Mouse (Mus musculus) liver, adult 2 months (tissue): ENCODE measurements around the gene Anxa6. TPM values are rescaled to one million over a fixed set of nuclear protein-coding genes. Genes with fewer than 3 reads are reported as not detected.

Experiments used
- DNase-seq: peaks from one replicate; pipeline ENCODE4 v3.0.0-alpha.2; 2011; ENCODE audit warnings: low read depth, low spot score; ENCODE audit errors: extremely low read depth
- H3K27ac ChIP-seq: fragments of 200-500 bp; replicated peaks from 2 replicates; pipeline ENCODE4 v1.5.1; 2012; ENCODE audit warnings: low read depth, mild to moderate bottlenecking, control low read depth, inconsistent platforms, low read length; ENCODE audit not compliant: insufficient read depth
- H3K27me3 ChIP-seq: fragments of 200-500 bp; 2 replicates; pipeline ENCODE4 v1.6.1; 2012; ENCODE audit warnings: mild to moderate bottlenecking, moderate library complexity, low read length, inconsistent platforms; ENCODE audit not compliant: control insufficient read depth, insufficient read depth
- H3K36me3 ChIP-seq: fragments of 200-500 bp; 2 replicates; pipeline ENCODE4 v1.6.1; 2012; ENCODE audit warnings: low read length, inconsistent platforms; ENCODE audit not compliant: control insufficient read depth, insufficient read depth
- H3K4me1 ChIP-seq: fragments of 200-500 bp; 2 replicates; pipeline ENCODE4 v1.6.1; 2011; ENCODE audit warnings: low read length; ENCODE audit not compliant: control insufficient read depth, insufficient read depth
- H3K4me3 ChIP-seq: fragments of 200-500 bp; 2 replicates; pipeline ENCODE4 v1.5.1; 2011; ENCODE audit warnings: low read depth, mild to moderate bottlenecking, control low read depth, low read length, moderate library complexity; ENCODE audit not compliant: insufficient read depth
- H3K79me2 ChIP-seq: fragments of 200-500 bp; 2 replicates; pipeline ENCODE4 v1.6.1; 2012; ENCODE audit warnings: inconsistent platforms, mild to moderate bottlenecking, low read length, moderate library complexity; ENCODE audit not compliant: control insufficient read depth, insufficient read depth
- H3K9ac ChIP-seq: fragments of 200-500 bp; 2 replicates; pipeline ENCODE4 v1.6.1; 2012; ENCODE audit warnings: low read depth, mild to moderate bottlenecking, control low read depth, inconsistent platforms, low read length
- CTCF ChIP-seq: fragments of 200-500 bp; IDR thresholded peaks from 2 replicates; pipeline ENCODE4 v1.5.1; 2011; ENCODE audit warnings: low read depth, low read length, control low read depth
- POLR2A ChIP-seq: fragments of 200-500 bp; IDR thresholded peaks from 2 replicates; pipeline ENCODE4 v1.6.1; 2011; ENCODE audit warnings: low read length, control low read depth; ENCODE audit not compliant: insufficient read depth; ENCODE audit errors: extremely low read depth
- WGBS: fragments of 180-500 bp; shearing (Covaris S2); methylation state at CpG from one replicate; pipeline ENCODE4 v1.1.7; 2018; 5-methylcytosine and 5-hydroxymethylcytosine counted together
- polyA plus RNA-seq: library from polyadenylated mRNA; depleted of rRNA; stranded (reverse); fragments of >200 nt; gene quantifications from 2 replicates; pipeline ENCODE4 v1.2.3, GENCODE M21; 2012
- total RNA-seq: library from RNA; depleted of rRNA; stranded (reverse); fragments of >200 nt; gene quantifications from 2 replicates; pipeline ENCODE4 v1.2.3, GENCODE M21; 2014

Gene Anxa6
- total and polyA plus RNA-seq, 2 experiments = 91.3 to 111 TPM

- H3K4me1 ChIP-seq = peaks cover 13% of the 10 kb centered on the region
- WGBS = 34% methylated on average over 9 of the region's 9 CpGs
- TF ChIP-seq CTCF = no peak
- TF ChIP-seq POLR2A = no peak
- no peaks in the 10 kb centered on the region for H3K79me2 ChIP-seq
- H3K9ac ChIP-seq = no peak overlapping the region
- no peaks in the 10 kb centered on the region for H3K27me3 ChIP-seq
- no peak overlapping the region for H3K27ac ChIP-seq
- no peak overlapping the region for H3K4me3 ChIP-seq
- H3K36me3 ChIP-seq = peaks cover 13% of the 10 kb centered on the region; the same call in 1 of the 2 replicates
- peak; percentile 81 for DNase-seq
These were observed 17.4 kb downstream of the Anxa6 start for GRCm38 (mm10) chr11:55015831-55016241.

DNA sequence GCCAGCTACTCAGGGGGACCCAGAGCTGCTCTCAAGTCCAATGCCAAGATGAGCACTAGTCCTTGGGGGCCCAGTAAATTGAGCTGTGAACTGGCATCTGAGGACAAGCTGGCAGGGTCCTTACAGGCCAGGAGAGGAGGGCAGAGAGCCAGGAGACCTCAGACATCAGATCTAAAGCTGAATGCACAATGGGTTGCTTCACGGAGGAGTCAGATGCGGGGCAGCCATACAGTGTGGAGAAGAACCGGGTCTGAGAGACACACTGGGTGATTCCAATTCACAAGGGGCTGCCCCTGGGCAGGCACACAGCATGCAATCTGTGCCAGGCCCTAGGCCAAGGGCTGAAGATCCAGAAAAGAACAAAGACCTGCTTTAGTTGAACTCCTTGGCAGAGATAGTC is 18.0 kb downstream of the Anxa6 start:
- no peaks in the 10 kb centered on the region for H3K79me2 ChIP-seq
- DNase-seq = no peak
- WGBS = 69% methylated on average over 3 of the region's 3 CpGs

DNA sequence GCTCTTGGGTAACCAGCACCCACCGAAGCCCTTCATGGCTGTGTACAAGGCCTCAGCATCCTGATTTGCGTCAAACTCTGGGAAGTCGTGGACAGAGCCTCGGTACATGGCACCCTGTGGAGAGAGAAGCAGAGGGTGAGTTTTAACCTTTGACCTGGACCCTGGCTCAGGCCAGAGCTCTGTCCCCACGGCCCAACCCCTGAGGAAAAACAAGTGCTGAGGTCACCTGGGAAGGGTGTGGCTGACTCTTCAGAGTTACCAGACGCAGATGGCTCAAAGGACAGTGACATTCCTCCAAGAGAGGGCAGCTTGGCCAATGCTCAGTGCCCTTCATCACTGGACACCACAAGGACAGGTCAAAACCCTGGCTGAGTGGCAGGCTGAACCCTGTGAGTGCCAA is 19.4 kb downstream of the Anxa6 start:
- Histone ChIP-seq H3K79me2 (no peaks in the 10 kb centered on the region), H3K9ac (no peak overlapping the region), H3K4me1 (peaks cover 13% of the 10 kb centered on the region), H3K27ac (peak overlapping the region; percentile 71), H3K36me3 (peaks cover 30% of the 10 kb centered on the region), H3K27me3 (no peaks in the 10 kb centered on the region), H3K4me3 (no peak overlapping the region)
- 27% methylated on average over 6 of the region's 6 CpGs for WGBS
- DNase-seq = peak; percentile 96
- TF ChIP-seq CTCF (no peak), POLR2A (no peak)

More for the DNA sequence above, 18.0 kb downstream of the Anxa6 start:
- Histone ChIP-seq H3K4me1 (peaks cover 13% of the 10 kb centered on the region), H3K9ac (no peak overlapping the region), H3K27me3 (no peaks in the 10 kb centered on the region), H3K4me3 (no peak overlapping the region), H3K36me3 (peaks cover 18% of the 10 kb centered on the region; the same call in 1 of the 2 replicates), H3K27ac (no peak overlapping the region)
- TF ChIP-seq CTCF (no peak), POLR2A (no peak)

- H3K27ac ChIP-seq = peak overlapping the region; percentile 71
- no peak overlapping the region for H3K4me3 ChIP-seq
- H3K9ac ChIP-seq = no peak overlapping the region
- TF ChIP-seq POLR2A (no peak), CTCF (no peak)
- WGBS = 71% methylated on average over 5 of the region's 5 CpGs
- H3K4me1 ChIP-seq = peaks cover 13% of the 10 kb centered on the region
- peaks cover 36% of the 10 kb centered on the region for H3K36me3 ChIP-seq
- DNase-seq = peak; percentile 65
- no peaks in the 10 kb centered on the region for H3K27me3 ChIP-seq
- H3K79me2 ChIP-seq = no peaks in the 10 kb centered on the region
These were observed 20.4 kb downstream of the Anxa6 start for GRCm38 (mm10) chr11:55012551-55013521.

DNA sequence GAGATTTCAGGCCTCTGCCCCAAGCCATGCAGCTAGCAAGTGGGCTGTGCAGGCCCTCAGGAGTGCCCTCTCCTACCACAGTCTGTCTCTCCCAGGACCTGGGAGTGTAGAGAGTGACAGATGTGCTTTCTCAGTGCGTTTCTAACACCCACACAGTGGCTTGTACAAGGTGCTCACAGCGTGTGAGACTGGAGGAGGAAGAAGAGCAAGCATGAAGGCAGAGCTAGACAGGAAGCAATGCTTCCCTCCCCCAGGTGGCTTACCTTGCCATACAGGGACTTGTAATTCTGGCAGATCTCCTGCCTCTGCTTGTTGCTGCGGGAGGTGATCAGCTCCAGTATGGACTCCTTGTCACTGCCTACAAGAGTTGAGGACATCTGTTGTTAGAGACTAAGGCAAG is 21.8 kb downstream of the Anxa6 start:
- Histone ChIP-seq H3K79me2 (no peaks in the 10 kb centered on the region), H3K27me3 (no peaks in the 10 kb centered on the region), H3K4me1 (peaks cover 13% of the 10 kb centered on the region), H3K9ac (no peak overlapping the region), H3K36me3 (peaks cover 40% of the 10 kb centered on the region), H3K27ac (no peak overlapping the region), H3K4me3 (no peak overlapping the region)
- no peak for TF ChIP-seq CTCF
- no peak for TF ChIP-seq POLR2A
- WGBS = 93% methylated on average over 3 of the region's 3 CpGs
- no peak for DNase-seq

DNA sequence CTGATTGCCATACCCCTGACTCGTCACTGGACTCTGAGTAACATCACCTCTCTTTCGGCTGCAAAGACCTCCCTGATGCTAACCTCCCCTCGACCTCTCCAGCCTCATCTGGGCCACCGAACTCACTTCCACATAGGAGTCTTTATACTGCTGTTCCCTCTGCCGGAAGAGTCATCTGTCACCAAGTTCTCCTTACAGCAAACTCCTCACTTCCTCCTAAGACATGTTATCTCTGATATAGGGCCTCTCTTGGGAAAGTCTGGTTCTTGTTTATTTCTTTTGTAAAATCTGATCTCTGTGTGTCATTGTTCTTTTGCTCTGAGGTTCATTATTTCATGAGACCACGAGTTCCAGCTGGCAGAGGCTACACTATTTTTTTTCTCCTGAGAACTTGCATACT is 25.0 kb downstream of the Anxa6 start:
- Histone ChIP-seq H3K4me3 (no peak overlapping the region), H3K27ac (no peak overlapping the region), H3K9ac (no peak overlapping the region), H3K79me2 (no peaks in the 10 kb centered on the region), H3K27me3 (no peaks in the 10 kb centered on the region), H3K36me3 (peaks cover 68% of the 10 kb centered on the region), H3K4me1 (no peaks in the 10 kb centered on the region; the same call in 1 of the 2 replicates)
- 80% methylated on average over 6 of the region's 6 CpGs for WGBS
- DNase-seq = no peak
- TF ChIP-seq POLR2A (no peak), CTCF (no peak)
